Mouse (Mus musculus) granulocyte monocyte progenitor cell, adult 5-6 weeks (primary cell): ENCODE data around the gene Mtif3. TPM values are rescaled to one million over a fixed set of nuclear protein-coding genes. Genes with fewer than 3 reads are reported as not detected.
A peak's percentile ranks its signal among the peaks of the same experiment; 100 is the strongest.

Experiments
- ATAC-seq: replicated peaks from 2 replicates; pipeline ENCODE4 v1.8.0; 2016; ENCODE audit warnings: mild to moderate bottlenecking, moderate TSS enrichment, inconsistent platforms; ENCODE audit not compliant: poor library complexity, severe bottlenecking
- total RNA-seq, 2 experiments: library from RNA; stranded (forward) in 1 of 2; stranded (reverse) in 1 of 2; fragments of 200-712, 200-1000 nt in 1 of 2; fragments of >200 nt in 1 of 2; fragmentation: Nextera tagmentation in 1 of 2; gene quantifications; 2 replicates each; pipeline ENCODE4 v1.2.3; 2014 to 2017

The Mtif3 gene
- total RNA-seq (2014; fragmentation: Nextera tagmentation) (9.5 and 11.8 TPM in 2 replicates), total RNA-seq (2017) (24.9 and 27.5 TPM in 2 replicates)

DNA sequence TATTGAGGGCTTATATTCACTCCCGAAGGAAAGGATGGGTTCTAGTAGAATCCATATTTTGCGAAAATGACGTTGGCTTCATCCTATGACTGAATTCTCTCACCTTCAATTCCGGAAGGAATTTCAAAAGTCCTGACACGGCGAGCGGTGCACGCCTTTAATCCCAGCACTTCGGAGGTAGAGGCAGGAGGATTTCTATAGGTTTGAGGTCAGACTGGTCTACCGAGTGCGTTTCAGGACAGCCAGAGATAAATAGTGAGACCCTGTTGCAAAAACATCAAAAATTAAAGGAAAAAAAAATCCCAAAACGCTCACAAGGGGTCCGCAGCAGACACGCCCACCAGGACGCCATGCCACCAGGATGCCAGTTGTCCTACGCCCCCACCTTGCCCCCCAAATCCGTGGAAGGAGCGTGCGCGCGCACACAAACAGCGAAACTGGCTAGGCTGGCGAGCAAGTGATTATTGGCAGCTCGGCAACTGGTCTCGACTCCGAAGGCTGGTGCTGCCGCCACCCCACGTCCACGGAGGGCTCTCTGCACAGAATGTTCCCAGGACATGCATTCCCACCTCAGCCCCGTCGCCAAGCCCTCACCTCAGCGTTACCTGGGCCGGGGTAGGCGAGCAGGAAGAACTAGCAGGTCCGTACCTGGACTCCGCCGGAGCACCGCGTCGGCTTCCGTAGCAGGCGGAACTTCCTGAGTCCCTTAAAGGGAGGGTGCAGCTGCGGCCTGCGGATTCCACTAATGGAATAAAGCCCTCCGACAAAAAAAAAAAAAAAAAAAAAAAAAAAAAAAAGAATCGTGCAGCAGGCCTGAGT, at the start of gene Mtif3:
Mtif3 (minus strand) TSS at position 683 of the 819 bp plus-strand sequence.
- peak; percentile 97 for ATAC-seq

DNA sequence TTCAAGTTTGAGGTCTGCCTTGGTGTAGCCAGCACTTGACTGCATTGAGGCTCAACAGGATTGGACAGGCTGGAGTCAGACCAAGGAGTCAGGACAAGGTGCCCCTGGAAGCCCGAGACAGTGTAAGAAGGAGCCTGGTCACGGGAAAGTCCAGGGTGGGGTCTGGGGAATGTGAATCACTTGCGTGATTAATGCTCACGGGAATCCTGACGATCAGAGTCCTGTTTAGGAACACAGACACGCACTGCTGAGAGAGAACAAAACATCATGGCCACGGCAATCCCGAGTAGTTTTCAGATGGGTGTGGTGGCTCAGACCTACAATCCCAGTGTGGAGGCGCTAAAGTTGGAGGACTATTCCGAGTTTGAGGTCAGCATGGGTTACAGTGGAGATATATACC, 47.7 kb upstream of the Mtif3 start:
- no peak for ATAC-seq

DNA sequence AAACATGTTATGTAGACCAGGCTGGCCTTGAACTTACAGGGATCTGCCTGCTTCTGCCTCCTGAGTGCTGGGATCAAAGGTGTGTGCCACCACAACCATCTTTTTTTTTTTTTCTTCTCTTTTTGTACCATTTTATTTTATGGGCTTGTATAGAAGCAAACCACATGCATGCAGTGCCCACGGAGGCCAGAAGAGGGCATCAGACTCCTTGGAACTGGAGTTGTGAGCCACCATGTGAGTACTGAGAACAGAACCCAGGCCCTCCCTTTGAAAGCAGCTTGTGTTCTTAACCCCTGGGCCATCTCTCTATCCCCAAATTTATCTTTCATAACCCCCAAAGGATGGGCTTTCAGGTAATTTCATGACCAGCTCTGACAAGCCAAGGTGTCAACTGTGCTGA, 39.7 kb upstream of the Mtif3 start:
- ATAC-seq = no peak

DNA sequence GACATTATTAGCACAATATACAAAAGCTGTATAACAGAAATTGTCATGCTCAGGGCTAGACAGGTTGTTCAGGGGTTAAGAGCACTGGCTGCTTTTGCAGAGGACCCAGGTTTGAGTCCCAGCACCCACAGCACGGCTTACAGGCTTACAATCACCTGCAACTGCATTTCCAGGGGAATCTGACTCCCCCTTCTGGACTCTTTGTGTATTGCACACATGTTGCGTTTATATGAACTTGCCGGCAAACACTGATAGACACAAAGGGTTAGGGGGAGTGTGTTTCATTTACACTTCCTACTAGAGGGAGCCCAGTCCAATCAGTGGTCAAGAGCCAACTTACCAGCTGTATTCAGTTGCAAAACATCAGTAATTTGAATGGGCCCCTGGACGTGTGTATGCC, 37.7 kb upstream of the Mtif3 start:
- peak; percentile 42 for ATAC-seq

DNA sequence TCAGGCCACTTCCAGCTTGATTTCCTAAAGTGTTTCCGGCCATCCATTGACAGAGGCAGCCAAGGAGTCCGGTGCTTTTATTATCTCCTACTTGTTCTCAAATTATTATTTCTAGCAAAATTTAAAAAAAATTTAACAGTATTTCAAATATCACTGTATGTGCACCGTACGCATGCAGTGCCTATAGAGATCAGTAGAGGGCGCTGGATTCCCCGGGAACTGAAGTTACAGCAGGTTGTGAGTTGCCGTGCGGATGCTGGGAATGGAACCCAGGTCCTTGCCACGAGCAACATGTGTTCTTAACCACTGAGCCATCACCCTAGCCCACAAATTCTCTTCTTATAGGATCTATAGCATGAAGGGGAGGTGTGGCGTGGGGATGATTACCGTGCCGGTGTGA, 35.2 kb upstream of the Mtif3 start:
- ATAC-seq = no peak

DNA sequence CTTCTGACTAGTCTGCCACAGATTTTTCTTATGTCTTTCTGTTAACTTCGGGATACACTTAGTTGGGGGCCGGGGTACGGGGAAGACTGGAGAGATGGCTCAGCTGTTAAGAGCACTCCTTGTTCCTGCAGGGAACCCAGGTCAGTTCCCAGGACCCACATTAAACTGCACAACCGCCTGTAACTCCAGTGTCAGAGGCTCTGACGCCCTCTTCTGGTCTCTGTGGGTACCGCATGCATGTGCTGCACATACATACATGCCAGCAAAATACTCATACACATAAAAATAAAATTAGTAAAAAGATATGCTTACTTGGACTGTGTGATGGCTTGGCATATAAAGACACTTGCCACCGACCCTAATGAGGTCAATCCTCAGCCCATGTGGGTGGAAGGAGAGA, 33.2 kb upstream of the Mtif3 start:
- no peak for ATAC-seq

DNA sequence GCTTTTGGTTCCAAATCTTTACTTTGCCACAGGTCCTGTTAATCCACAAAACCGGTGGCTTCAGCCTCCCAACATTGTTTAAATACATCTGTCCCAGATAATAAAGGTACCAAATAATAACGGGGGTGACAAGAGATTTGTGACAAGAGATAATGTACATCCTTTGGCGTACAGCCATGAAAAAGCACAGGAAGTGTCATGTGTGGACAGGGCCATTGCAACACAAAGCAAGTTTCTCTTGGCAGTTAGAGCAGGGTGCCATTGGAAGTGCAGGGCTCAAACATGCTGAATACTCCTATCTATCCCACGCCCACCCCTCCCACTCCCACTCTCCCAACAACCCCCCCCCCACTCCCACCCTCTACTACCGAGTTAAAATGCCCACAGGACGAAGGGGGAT, 31.4 kb upstream of the Mtif3 start:
- ATAC-seq = peak; percentile 50

DNA sequence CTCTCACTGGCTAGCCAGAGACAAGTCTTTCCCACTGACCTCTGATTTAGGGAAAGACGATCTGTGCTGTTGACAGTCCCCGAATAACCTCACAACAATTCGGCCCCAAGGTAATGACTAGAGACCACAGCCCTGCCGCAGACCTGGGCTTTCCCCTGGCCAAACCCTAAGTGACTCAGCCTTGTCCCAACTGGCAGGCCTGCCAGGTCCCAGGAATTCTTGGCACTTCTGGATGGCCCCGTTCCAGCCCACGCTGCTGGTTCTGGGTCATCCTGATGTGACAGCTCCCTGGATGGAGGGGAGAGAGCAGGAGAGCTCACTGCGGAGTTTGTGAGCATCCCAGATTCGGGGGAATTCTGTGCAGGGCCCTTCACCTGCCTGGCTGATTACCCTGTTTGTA, 29.9 kb upstream of the Mtif3 start:
- no peak for ATAC-seq

DNA sequence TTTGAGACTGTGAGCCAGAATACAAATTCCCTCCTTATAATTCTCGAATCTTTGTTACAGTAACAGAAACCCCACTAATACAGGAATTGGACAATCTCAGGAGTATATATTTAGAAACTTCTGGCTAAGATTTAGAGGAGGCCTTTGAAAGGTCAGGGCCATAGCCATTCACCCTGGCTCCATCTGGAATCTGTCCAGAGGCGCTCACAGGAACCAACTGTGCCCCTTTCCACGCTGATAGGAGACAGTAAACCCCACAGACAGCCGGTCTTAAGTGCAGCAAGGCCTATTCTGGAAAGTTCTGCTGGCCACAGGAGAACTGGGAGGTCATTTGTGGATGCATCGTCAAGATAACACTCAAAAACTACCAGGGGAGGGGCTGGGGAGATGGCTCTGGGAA, 25.5 kb upstream of the Mtif3 start:
- ATAC-seq = no peak

DNA sequence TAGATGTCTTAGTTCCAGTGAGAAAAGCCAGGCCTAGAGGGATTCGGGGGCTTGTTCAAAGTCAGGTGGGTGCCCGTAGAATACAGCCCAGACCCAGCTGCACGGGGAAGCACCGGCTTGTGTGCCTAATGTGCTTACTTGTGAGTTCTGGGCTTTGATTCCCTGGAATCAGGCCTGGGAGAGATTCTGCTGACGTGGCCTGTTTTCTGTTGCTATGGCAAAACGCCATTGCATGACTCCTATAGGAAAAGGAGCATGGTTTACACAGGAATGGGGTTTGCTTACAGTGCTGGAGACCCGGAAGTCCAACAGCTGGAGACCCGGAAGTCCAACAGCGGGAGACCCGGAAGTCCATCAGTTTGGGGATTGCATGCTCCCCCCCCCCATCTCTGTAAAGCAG, 24.0 kb upstream of the Mtif3 start:
- ATAC-seq = no peak

DNA sequence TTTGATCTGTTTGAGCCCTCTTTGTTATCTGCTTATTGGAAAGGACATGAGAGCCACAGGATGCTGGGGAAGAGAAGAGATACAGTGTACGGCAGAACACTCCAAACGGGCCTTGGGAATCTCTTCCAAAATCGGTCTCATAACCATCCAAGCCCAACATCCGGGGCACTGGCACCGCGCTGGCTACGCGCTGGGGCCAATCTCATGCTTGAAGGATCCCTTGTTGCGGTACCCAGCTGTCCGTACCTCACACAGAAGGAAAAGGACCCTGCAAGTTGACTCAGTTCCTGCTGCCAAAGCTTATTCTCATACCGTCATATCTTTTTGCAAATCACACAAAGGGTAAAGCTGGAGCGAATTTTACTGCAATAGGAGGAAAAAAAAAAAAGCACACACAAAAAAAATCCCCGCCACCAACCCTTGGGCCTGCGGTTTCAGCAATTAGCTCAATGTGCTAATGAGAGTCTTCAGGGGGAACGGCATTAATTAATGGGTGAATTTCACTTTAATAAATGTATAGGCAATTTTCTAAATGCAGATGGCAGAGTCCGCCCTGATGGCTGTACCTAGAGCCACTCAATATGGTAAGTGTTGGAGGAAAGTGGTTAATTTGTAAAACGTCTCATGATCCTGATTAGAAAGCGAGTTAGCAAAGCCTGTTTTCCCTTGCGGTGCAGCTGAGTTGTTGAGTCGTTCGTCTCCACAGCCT, 22.3 kb upstream of the Mtif3 start:
- no peak for ATAC-seq

DNA sequence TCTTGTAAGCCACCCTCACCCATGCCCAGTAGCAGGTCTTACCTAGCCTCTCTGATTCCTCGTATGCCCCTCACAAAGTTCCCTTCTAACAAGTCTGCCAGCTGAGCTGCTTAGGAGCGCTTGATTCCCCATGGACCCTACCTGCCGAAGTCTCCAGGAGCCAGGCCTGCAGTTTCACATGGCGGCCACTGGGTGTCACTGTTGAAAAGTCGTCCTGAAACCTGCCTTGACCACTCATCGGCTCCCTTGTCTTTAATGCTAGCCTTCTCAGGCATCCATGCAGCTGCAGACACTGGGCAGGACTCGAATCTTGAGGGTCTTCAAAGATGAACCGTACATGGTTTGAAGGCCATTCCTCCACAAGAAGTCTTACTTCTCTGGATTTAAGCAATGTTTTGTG, 19.6 kb upstream of the Mtif3 start:
- peak; percentile 87 for ATAC-seq

DNA sequence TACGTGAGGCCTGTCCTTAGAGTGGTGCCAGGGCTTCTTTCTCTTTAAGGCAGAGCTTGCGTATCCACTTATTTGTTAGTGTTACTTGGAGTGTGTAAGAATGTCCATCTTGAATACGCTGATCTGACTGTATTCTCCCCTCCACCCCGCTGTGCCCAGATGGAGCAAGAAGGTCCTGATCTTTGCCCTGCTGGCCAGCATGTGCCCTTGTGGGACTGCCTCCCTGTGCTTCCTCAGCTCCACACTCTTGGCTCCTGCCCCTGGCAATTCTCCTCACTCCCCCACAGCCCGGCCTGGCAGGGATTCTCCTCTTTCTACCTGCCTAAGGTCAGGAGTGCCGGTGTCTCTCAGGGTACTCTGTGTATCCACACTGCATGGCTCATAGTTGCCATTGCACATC, 17.8 kb upstream of the Mtif3 start:
- no peak for ATAC-seq

DNA sequence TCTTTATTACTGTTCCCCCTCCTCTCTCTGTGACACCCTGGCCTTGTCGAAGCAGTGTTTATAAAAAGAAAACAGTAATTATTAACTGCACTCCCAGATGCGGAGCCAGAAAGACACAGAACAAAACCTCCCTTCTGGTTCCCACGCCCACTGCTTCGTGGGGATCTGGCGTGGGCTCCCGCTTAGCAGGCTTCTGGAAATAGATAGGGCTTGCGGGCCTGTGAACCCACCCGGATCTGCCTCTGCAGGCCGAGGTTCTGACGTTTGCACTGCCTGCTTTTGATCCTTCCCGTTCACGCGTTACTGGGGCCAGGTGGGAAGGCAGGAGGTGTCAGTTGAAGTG, 11.2 kb upstream of the Mtif3 start:
- no peak for ATAC-seq

DNA sequence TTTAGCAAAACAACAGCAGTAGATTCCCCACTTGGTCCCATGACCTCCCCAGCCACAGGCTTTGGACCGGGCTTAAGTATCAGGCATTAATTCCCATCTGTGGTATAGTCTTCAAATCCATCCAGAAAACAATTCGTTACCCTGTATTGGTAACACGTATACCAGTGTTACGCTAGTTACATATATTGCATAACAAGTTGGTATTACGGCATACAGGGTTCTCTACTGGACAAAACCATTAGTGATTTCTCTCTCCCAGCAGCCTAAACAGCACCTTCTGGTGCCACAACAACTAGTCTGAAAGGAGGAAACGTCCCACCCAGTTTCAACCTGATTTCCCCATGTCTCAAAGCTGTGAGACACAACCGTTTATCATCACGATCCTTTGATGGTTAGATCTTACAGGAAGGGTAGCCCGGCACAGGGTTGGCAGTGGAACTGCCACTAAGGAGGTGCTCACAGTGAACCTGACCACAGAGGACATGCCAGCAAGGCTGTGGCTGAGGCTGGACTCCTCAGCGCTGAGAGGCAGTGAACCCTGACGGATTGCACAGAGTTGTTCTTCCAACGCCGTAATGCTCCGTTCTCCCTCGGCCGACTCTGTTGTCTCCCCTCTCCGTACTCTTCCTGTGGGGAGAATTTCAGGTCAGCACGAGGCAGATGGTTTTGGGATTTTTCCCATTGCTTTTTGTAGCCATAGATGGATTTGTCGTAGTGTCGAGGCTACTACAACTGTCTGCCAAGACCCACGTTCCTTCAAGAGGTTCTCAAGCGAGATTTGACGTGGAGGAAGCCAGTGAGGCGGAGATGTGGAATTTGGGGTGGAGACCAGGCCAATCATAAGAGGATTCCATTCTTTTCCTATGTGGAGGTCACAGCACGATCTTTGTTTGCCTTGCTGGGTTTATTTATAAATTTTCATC, 10.5 kb upstream of the Mtif3 start:
- ATAC-seq = peak; percentile 75

DNA sequence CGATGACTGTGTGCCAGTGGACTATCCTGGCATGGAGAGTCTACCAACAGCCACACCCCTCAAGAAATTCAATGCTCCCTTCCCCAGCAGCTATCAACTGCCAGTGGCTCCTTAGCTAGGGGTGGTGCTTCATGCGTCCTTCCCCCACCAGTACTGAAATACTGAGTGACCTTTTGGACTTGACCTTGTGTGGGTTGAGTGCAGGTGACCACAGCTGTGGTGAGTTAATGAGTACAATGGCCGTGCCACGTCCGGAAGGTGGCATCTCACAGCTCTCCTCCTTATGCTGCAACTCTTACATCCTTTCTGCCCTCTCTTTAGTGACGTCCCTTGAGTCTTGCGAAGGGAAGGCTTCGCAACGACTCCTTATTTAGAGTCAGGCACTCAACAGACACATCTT, 9.8 kb upstream of the Mtif3 start:
- peak; percentile 39; the same call in 1 of the 2 replicates for ATAC-seq

DNA sequence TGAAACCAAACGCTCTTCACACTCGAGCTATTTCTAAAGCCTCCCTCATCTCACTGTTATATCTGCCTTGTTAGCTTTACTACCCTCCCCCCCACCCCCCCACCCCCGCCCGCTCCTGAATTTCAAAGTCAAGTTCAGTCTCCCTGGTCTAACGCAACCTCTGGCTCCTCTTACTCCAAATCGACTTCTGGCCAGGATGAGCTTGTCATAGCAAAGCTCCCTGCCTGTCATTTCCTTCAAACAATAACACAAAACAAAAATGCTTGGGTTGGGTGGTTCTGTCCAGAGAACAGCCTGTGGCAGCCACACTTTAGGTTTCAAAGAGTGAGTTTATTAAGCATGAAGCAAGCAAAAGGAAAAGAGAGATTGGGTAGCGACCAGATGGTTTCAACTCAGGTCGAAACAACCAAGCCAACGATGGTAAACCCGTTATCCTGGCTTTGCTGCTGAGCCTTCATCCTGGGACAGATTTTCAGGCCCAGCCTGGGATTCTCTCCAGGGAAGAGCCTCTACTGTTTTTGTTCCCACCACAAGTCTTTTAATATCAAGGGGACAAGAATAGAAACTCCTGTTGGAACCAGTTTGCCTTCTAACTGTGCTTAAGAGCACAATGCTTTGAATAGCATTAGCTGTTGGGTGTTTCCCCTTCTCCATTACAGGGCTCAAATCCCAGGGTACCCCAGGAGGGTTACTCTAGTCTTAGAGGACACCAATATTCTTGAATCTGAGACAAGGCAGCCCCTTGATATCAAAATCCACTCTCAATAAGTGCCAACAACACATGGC, 8.4 kb upstream of the Mtif3 start:
- ATAC-seq = no peak

DNA sequence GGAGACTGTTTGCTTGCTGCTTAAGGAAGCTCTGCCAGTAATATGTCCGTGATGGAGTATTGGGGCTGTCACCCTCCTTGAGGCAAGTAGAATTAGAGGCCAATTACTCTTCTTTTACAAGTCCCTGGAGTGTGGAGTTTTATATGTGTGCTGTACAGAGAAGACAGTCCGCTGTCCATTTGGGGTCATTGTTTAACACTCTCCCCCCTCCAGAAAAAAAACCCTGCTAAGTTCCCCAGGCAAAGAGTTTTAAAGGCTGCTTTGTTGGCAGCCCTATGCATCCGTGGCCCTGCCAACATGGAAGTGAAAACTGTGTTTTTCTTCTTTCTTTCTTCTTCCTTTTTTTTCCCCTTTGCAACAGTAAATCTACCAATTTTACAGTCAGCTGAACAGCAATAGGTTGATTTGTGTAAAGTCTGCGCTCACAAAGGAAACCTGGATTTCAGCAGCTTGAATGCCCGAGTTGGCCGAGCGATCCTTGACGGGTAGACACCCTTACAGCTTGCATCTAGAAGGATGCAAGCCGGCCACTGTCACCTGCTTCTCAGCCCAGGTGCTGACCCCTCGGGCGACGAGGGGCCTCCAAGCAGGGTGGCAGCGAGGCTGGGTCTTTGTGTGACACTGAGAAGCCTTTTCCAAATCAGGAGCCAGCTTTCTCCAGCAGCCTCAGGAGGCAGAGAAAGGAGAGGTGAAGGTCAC, 5.2 kb upstream of the Mtif3 start:
- ATAC-seq = no peak

DNA sequence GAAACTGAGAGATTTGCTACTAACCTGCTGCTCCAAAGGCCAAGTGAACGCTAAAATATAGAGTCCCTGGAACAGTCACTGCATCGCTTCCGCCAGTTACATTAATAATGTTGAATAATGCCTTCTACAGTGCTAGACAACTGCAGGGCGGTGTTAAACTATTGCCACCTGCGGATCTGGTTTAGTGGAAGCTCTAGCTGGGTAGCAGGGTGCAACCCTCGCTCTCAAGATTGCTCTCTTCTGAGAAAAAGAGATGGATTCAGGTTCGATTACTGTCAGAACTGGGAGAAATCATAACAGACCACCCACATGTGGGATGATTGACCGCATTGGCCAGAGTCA, 308 bp upstream of the Mtif3 start:
- ATAC-seq = peak; percentile 13; the same call in 1 of the 2 replicates

DNA sequence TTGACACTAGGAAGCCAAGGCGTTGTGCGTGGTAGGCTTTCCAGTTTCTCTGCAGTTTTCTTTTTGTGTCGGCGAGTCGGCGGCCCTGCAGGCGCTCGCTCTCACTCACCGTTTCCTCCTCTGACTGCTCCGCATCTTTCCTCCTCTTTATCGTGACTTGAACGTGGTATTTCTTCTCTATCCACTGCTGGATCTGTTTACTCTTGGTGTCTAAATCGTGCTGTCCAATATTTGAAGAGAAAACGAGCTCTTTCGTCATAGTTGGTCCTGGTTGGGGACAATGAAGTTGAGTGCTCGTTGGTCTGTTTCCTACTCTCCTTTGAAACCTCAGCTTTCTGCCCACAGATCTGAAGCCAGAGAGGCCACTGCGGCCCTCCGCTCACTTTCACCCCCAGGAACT, 6.9 kb downstream of the Mtif3 start:
- ATAC-seq = no peak
